Mouse (Mus musculus) spleen, postnatal 10 days (tissue): Measurements from ENCODE around the gene Pde6d.
"Not testable (repeated sequence)": the region's sequence is repeated elsewhere in the genome, so short reads cannot be mapped to it uniquely, and the experiment has no call there.

Experiments used
- DNase-seq, 2 experiments: peaks; one replicate each; pipeline ENCODE4 v3.0.0; 2021 to 2022; ENCODE audit warnings: low spot score in 2 of 2

Pde6d gene

GRCm38 (mm10) chr1:86569292-86569860, 13.1 kb downstream of the Pde6d start:
- DNase-seq: no peak

GRCm38 (mm10) chr1:86568409-86568808, 14.0 kb downstream of the Pde6d start:
- DNase-seq: no peak

- no peak for DNase-seq
Observed at GRCm38 (mm10) chr1:86562663-86563062, 19.8 kb downstream of the Pde6d start.

GRCm38 (mm10) chr1:86559232-86559631, 23.2 kb downstream of the Pde6d start:
- DNase-seq: no peak

- DNase-seq: no peak
Observed at GRCm38 (mm10) chr1:86557872-86558271, 24.6 kb downstream of the Pde6d start.

- DNase-seq: no peak
Observed at GRCm38 (mm10) chr1:86555665-86556064, 26.8 kb downstream of the Pde6d start.

- DNase-seq: no peak
Observed at GRCm38 (mm10) chr1:86551877-86552276, 30.6 kb downstream of the Pde6d start.

- no peak for DNase-seq
Observed at GRCm38 (mm10) chr1:86551299-86551698, 31.1 kb downstream of the Pde6d start.

GRCm38 (mm10) chr1:86546797-86547196, 35.6 kb downstream of the Pde6d start:
- DNase-seq: no peak

GRCm38 (mm10) chr1:86542584-86542983, 39.8 kb downstream of the Pde6d start:
- no peak for DNase-seq

- DNase-seq: not testable (repeated sequence)
Observed at GRCm38 (mm10) chr1:86539583-86539982, 42.8 kb downstream of the Pde6d start.

- peak in 1 of 2 experiments; percentile 48 for DNase-seq
Observed at GRCm38 (mm10) chr1:86538383-86538782, 44.0 kb downstream of the Pde6d start.

- no peak for DNase-seq
Observed at GRCm38 (mm10) chr1:86533411-86534130, 48.9 kb downstream of the Pde6d start.

GRCm38 (mm10) chr1:86532362-86533051, 49.9 kb downstream of the Pde6d start:
- peak; percentile 95 to 98 for DNase-seq

GRCm38 (mm10) chr1:86531547-86532321, 50.7 kb downstream of the Pde6d start:
- peak in 1 of 2 experiments; percentile 45 for DNase-seq

- no peak for DNase-seq
Observed at GRCm38 (mm10) chr1:86530871-86531546, 51.4 kb downstream of the Pde6d start.

GRCm38 (mm10) chr1:86529590-86529989, 52.8 kb downstream of the Pde6d start:
- no peak for DNase-seq

- peak; percentile 60 to 65 for DNase-seq
Observed at GRCm38 (mm10) chr1:86528571-86529180, 53.8 kb downstream of the Pde6d start.

GRCm38 (mm10) chr1:86527599-86528486, 54.6 kb downstream of the Pde6d start:
- DNase-seq: peak; percentile 94 to 96
